Mouse (Mus musculus): ENCODE results near the gene Nrcam. TPM values are rescaled to one million over a fixed set of nuclear protein-coding genes. Genes with fewer than 3 reads are reported as not detected.

Nrcam gene
- polyA plus RNA-seq, 1 experiment = 0.06 TPM

GRCm38 (mm10) chr12:44304012-44304411 is 24.7 kb upstream of the Nrcam start:
- TF ChIP-seq CTCF (IDR thresholded peaks at IDR 0.05; ENCODE audit: extremely low read depth, insufficient read depth, insufficient read length, insufficient replicate concordance) = no peak
- no peak for TF ChIP-seq POLR2A (IDR thresholded peaks at IDR 0.05; ENCODE audit: low read depth, low read length)
- H3K4me3 ChIP-seq (ENCODE audit: extremely low read depth, insufficient read depth, insufficient read length) = no peak overlapping the region
- no peak for DNase-seq (ENCODE audit: low read depth in 1 of 2, low spot score in 2 of 2)
- no peaks in the 10 kb centered on the region for H3K27me3 ChIP-seq (ENCODE audit: control insufficient read depth, insufficient read depth, low read length)
- WGBS = 85% methylated on average over 1 of the region's 1 CpGs
- peaks cover 20% of the 10 kb centered on the region for H3K36me3 ChIP-seq (ENCODE audit: control insufficient read depth, insufficient read depth, low read length)
- H3K4me1 ChIP-seq (ENCODE audit: control insufficient read depth, insufficient read depth, insufficient read length) = no peaks in the 10 kb centered on the region
- H3K27ac ChIP-seq (ENCODE audit: insufficient read depth, low read length) = no peak overlapping the region

DNA sequence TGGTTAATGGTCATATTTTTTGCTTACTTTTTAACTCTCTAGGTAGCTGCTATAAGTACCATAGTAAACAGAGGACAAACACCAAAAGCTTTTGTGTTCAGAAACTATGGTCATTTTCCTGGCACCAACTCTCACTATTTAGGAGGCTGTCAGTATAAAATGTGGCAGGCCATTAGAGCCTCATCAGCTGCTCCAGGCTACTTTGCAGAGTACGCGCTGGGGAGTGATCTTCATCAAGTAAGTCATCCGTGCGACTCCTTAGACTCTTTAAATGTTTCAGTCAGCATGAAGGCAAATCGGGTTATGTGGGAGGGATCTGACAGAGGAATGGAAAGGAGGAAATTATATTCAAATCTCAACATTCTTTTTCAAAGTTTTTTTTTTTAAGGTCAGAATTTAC is 23.8 kb upstream of the Nrcam start:
- H3K4me3 ChIP-seq (ENCODE audit: extremely low read depth, insufficient read depth, insufficient read length) = no peak overlapping the region
- H3K36me3 ChIP-seq (ENCODE audit: control insufficient read depth, insufficient read depth, low read length) = peaks cover 18% of the 10 kb centered on the region
- WGBS = 90% methylated on average over 5 of the region's 5 CpGs
- H3K27ac ChIP-seq (ENCODE audit: insufficient read depth, low read length) = no peak overlapping the region
- H3K27me3 ChIP-seq (ENCODE audit: control insufficient read depth, insufficient read depth, low read length) = no peaks in the 10 kb centered on the region
- H3K4me1 ChIP-seq (ENCODE audit: control insufficient read depth, insufficient read depth, insufficient read length) = no peaks in the 10 kb centered on the region
- TF ChIP-seq POLR2A (IDR thresholded peaks at IDR 0.05; ENCODE audit: low read depth, low read length) (no peak), CTCF (IDR thresholded peaks at IDR 0.05; ENCODE audit: extremely low read depth, insufficient read depth, insufficient read length, insufficient replicate concordance) (no peak)
- DNase-seq (ENCODE audit: low read depth in 1 of 2, low spot score in 2 of 2) = no peak

- H3K4me1 ChIP-seq (ENCODE audit: control insufficient read depth, insufficient read depth, insufficient read length) = no peaks in the 10 kb centered on the region
- TF ChIP-seq CTCF (IDR thresholded peaks at IDR 0.05; ENCODE audit: extremely low read depth, insufficient read depth, insufficient read length, insufficient replicate concordance) (no peak), POLR2A (IDR thresholded peaks at IDR 0.05; ENCODE audit: low read depth, low read length) (no peak)
- no peaks in the 10 kb centered on the region for H3K27me3 ChIP-seq (ENCODE audit: control insufficient read depth, insufficient read depth, low read length)
- H3K27ac ChIP-seq (ENCODE audit: insufficient read depth, low read length) = no peak overlapping the region
- 89% methylated on average over 3 of the region's 3 CpGs for WGBS
- H3K4me3 ChIP-seq (ENCODE audit: extremely low read depth, insufficient read depth, insufficient read length) = no peak overlapping the region
- DNase-seq (ENCODE audit: low read depth in 1 of 2, low spot score in 2 of 2) = no peak
- H3K36me3 ChIP-seq (ENCODE audit: control insufficient read depth, insufficient read depth, low read length) = peaks cover 21% of the 10 kb centered on the region
These were observed 20.5 kb upstream of the Nrcam start for GRCm38 (mm10) chr12:44308221-44308620.

DNA sequence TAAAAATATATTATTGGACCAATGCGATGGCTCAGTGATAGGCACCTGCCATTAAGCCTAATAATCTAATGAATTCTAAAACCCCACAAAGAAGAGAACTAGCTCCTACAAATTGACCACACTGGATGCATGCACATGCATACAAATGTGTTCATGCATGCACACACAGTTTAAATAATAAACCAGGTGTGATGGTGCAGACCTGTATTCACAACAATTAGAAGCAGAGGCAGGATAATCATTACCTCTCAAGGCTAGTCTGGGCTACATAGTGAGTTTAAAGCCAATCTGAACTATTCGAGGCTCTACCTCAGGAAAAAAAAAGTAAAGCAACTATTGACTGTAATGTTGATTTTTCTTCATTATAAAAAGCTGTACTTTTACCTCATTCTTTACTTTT is 13.5 kb upstream of the Nrcam start:
- TF ChIP-seq POLR2A (IDR thresholded peaks at IDR 0.05; ENCODE audit: low read depth, low read length) (no peak), CTCF (IDR thresholded peaks at IDR 0.05; ENCODE audit: extremely low read depth, insufficient read depth, insufficient read length, insufficient replicate concordance) (no peak)
- 91% methylated on average over 2 of the region's 2 CpGs for WGBS
- Histone ChIP-seq H3K36me3 (ENCODE audit: control insufficient read depth, insufficient read depth, low read length) (peaks cover 9% of the 10 kb centered on the region), H3K27ac (ENCODE audit: insufficient read depth, low read length) (no peak overlapping the region), H3K4me1 (ENCODE audit: control insufficient read depth, insufficient read depth, insufficient read length) (no peaks in the 10 kb centered on the region), H3K4me3 (ENCODE audit: extremely low read depth, insufficient read depth, insufficient read length) (no peak overlapping the region), H3K27me3 (ENCODE audit: control insufficient read depth, insufficient read depth, low read length) (no peaks in the 10 kb centered on the region)
- DNase-seq (ENCODE audit: low read depth in 1 of 2, low spot score in 2 of 2) = no peak

DNA sequence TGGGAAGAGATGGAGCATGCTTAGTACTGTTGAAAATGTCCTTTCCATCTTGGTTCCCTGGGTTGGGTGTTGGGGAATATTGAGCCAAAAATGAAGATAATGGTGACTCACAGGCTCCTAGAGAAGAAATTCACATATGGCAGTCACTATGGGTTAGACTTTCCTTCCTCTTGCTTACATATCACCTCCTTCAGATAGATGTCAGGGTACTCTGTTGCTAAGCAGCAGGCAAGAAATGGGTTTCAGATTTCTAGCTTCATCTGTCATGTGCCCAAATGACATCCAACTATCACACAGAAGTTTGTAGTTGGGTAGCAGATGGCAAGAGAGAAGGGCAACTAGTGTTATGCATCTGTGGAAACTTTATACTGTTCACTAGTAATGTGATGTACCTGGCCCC is 3.6 kb upstream of the Nrcam start:
- no peak overlapping the region for H3K4me3 ChIP-seq (ENCODE audit: extremely low read depth, insufficient read depth, insufficient read length)
- no peak for DNase-seq (ENCODE audit: low read depth in 1 of 2, low spot score in 2 of 2)
- peaks cover 12% of the 10 kb centered on the region for H3K27me3 ChIP-seq (ENCODE audit: control insufficient read depth, insufficient read depth, low read length)
- peaks cover 1% of the 10 kb centered on the region; the same call in 1 of the 2 replicates for H3K36me3 ChIP-seq (ENCODE audit: control insufficient read depth, insufficient read depth, low read length)
- H3K4me1 ChIP-seq (ENCODE audit: control insufficient read depth, insufficient read depth, insufficient read length) = peaks cover 13% of the 10 kb centered on the region; the same call in 1 of the 2 replicates
- TF ChIP-seq CTCF (IDR thresholded peaks at IDR 0.05; ENCODE audit: extremely low read depth, insufficient read depth, insufficient read length, insufficient replicate concordance) (no peak), POLR2A (IDR thresholded peaks at IDR 0.05; ENCODE audit: low read depth, low read length) (no peak)
- no peak overlapping the region for H3K27ac ChIP-seq (ENCODE audit: insufficient read depth, low read length)

DNA sequence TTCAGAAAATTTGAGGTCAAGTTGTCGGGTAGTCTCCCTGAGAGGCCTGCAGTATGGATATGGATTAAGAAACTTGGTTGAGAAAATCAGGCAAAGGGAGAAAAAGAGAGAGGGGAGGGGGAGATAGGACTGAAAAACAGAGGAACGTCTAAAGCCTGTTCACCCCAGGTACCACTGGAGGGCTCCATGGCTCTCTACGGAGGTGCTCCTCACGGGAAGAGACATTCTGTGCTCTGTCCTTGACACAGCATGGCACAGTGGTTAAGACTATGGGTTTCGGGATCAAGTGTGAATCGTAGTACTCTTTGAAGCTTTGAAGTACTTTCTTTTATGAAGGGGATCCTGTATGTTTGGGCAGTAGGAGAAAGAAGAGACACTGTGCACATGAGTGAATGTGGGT is 1.2 kb upstream of the Nrcam start:
- Histone ChIP-seq H3K36me3 (ENCODE audit: control insufficient read depth, insufficient read depth, low read length) (no peaks in the 10 kb centered on the region), H3K27me3 (ENCODE audit: control insufficient read depth, insufficient read depth, low read length) (peaks cover 12% of the 10 kb centered on the region), H3K4me1 (ENCODE audit: control insufficient read depth, insufficient read depth, insufficient read length) (peaks cover 13% of the 10 kb centered on the region; the same call in 1 of the 2 replicates), H3K4me3 (ENCODE audit: extremely low read depth, insufficient read depth, insufficient read length) (no peak overlapping the region), H3K27ac (ENCODE audit: insufficient read depth, low read length) (no peak overlapping the region)
- no peak for TF ChIP-seq POLR2A (IDR thresholded peaks at IDR 0.05; ENCODE audit: low read depth, low read length)
- TF ChIP-seq CTCF (IDR thresholded peaks at IDR 0.05; ENCODE audit: extremely low read depth, insufficient read depth, insufficient read length, insufficient replicate concordance) = no peak
- WGBS = 49% methylated on average over 6 of the region's 6 CpGs
- no peak for DNase-seq (ENCODE audit: low read depth in 1 of 2, low spot score in 2 of 2)

DNA sequence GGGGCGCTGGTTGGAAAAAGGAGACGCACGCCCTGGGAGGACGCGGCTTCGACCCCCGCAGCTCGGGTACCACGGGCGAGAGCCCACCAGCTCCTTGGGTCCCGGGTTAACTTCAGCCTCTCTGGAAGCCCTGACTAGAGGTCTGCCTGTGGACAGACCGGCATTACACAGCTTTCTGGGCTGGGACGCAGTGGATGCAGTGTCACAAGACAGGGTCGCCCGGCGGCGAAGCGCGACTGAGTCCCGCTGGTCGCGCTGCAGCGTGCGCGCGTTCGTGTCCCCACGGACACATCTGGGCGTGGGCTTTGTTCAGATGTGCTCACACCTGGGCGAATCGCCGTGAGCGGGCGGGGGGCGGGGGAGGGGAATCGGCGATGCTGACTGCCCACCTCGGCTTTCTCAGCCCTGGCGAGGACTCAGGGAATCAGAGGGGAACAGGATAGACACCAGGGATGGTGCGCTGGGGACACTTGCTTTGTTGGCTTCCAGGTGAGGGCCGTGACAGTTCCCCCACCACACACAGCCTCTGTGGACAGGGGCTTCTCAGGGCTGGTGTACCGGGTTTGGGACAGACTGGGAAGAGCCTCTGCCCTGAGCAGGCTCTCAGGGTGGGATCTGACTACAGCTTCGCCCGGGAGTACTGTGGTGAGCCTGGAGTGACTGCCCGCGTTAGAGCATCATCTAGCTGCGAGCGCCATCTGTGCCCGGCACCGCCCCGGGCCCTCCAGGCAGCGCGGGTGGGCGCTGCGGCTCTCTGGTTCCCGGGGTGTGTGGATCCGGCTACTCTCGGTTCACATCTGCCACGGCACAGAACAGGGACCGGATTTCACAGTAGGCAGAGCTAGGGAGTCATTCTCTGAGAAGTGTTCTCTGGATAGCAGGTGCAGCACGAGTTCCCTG is 881 bp downstream of the Nrcam start:
- no peaks in the 10 kb centered on the region for H3K36me3 ChIP-seq (ENCODE audit: control insufficient read depth, insufficient read depth, low read length)
- DNase-seq (ENCODE audit: low read depth in 1 of 2, low spot score in 2 of 2) = no peak
- TF ChIP-seq POLR2A (IDR thresholded peaks at IDR 0.05; ENCODE audit: low read depth, low read length) (no peak), CTCF (IDR thresholded peaks at IDR 0.05; ENCODE audit: extremely low read depth, insufficient read depth, insufficient read length, insufficient replicate concordance) (no peak)
- no peak overlapping the region for H3K27ac ChIP-seq (ENCODE audit: insufficient read depth, low read length)
- peaks cover 13% of the 10 kb centered on the region; the same call in 1 of the 2 replicates for H3K4me1 ChIP-seq (ENCODE audit: control insufficient read depth, insufficient read depth, insufficient read length)
- peaks cover 12% of the 10 kb centered on the region for H3K27me3 ChIP-seq (ENCODE audit: control insufficient read depth, insufficient read depth, low read length)
- under 1% methylated on average over 61 of the region's 61 CpGs for WGBS
- peak overlapping the region; percentile 47; the same call in 1 of the 2 replicates for H3K4me3 ChIP-seq (ENCODE audit: extremely low read depth, insufficient read depth, insufficient read length)

Measured in spleen, adult 2 months (tissue).